Mouse (Mus musculus) CD4-positive, CD25-positive, alpha-beta regulatory T cell (primary cell): Measurements from ENCODE around the gene Nfrkb. TPM values are rescaled to one million over a fixed set of nuclear protein-coding genes. Genes with fewer than 3 reads are reported as not detected.

Source experiments
- polyA plus RNA-seq: library from polyadenylated mRNA; unstranded; fragments of 100-300 nt; shearing (Covaris generic); gene quantifications from one replicate; pipeline ENCODE4 v1.2.1, GENCODE M21; 2017

The Nfrkb gene
- 53.6 TPM for polyA plus RNA-seq

GRCm38 (mm10) chr9:31385947-31386354, at the start of gene Nfrkb:
TSS of gene Nfrkb (plus strand) at chr9:31386192.

GRCm38 (mm10) chr9:31463692-31464474, 77.9 kb downstream of the Nfrkb start, which contains the start of gene Tmem45b:
TSS of gene Tmem45b (minus strand) at chr9:31464462.

Other genes with a start within 250 kb of the Nfrkb start
- 115 TPM for gene Aplp2, start 174.4 kb upstream of the Nfrkb start, polyA plus RNA-seq
- gene Prdm10, start 105.7 kb upstream of the Nfrkb start, polyA plus RNA-seq, result 10.9 TPM
- not detected for gene Tmem45b, start 78.3 kb downstream of the Nfrkb start, polyA plus RNA-seq